Mouse (Mus musculus) liver, adult 2 months (tissue): ENCODE measurements around the gene Hrh2. TPM values are rescaled to one million over a fixed set of nuclear protein-coding genes. Genes with fewer than 3 reads are reported as not detected.

Experiments used
- DNase-seq: peaks from one replicate; pipeline ENCODE4 v3.0.0-alpha.2; 2011; ENCODE audit warnings: low read depth, low spot score; ENCODE audit errors: extremely low read depth
- H3K27ac ChIP-seq: fragments of 200-500 bp; replicated peaks from 2 replicates; pipeline ENCODE4 v1.5.1; 2012; ENCODE audit warnings: low read depth, mild to moderate bottlenecking, control low read depth, inconsistent platforms, low read length; ENCODE audit not compliant: insufficient read depth
- H3K27me3 ChIP-seq: fragments of 200-500 bp; 2 replicates; pipeline ENCODE4 v1.6.1; 2012; ENCODE audit warnings: mild to moderate bottlenecking, moderate library complexity, low read length, inconsistent platforms; ENCODE audit not compliant: control insufficient read depth, insufficient read depth
- H3K36me3 ChIP-seq: fragments of 200-500 bp; 2 replicates; pipeline ENCODE4 v1.6.1; 2012; ENCODE audit warnings: low read length, inconsistent platforms; ENCODE audit not compliant: control insufficient read depth, insufficient read depth
- H3K4me1 ChIP-seq: fragments of 200-500 bp; 2 replicates; pipeline ENCODE4 v1.6.1; 2011; ENCODE audit warnings: low read length; ENCODE audit not compliant: control insufficient read depth, insufficient read depth
- H3K4me3 ChIP-seq: fragments of 200-500 bp; 2 replicates; pipeline ENCODE4 v1.5.1; 2011; ENCODE audit warnings: low read depth, mild to moderate bottlenecking, control low read depth, low read length, moderate library complexity; ENCODE audit not compliant: insufficient read depth
- H3K79me2 ChIP-seq: fragments of 200-500 bp; 2 replicates; pipeline ENCODE4 v1.6.1; 2012; ENCODE audit warnings: inconsistent platforms, mild to moderate bottlenecking, low read length, moderate library complexity; ENCODE audit not compliant: control insufficient read depth, insufficient read depth
- H3K9ac ChIP-seq: fragments of 200-500 bp; 2 replicates; pipeline ENCODE4 v1.6.1; 2012; ENCODE audit warnings: low read depth, mild to moderate bottlenecking, control low read depth, inconsistent platforms, low read length
- CTCF ChIP-seq: fragments of 200-500 bp; IDR thresholded peaks from 2 replicates; pipeline ENCODE4 v1.5.1; 2011; ENCODE audit warnings: low read depth, low read length, control low read depth
- POLR2A ChIP-seq: fragments of 200-500 bp; IDR thresholded peaks from 2 replicates; pipeline ENCODE4 v1.6.1; 2011; ENCODE audit warnings: low read length, control low read depth; ENCODE audit not compliant: insufficient read depth; ENCODE audit errors: extremely low read depth
- WGBS: fragments of 180-500 bp; shearing (Covaris S2); methylation state at CpG from one replicate; pipeline ENCODE4 v1.1.7; 2018; 5-methylcytosine and 5-hydroxymethylcytosine counted together
- polyA plus RNA-seq: library from polyadenylated mRNA; depleted of rRNA; stranded (reverse); fragments of >200 nt; gene quantifications from 2 replicates; pipeline ENCODE4 v1.2.3, GENCODE M21; 2012
- total RNA-seq: library from RNA; depleted of rRNA; stranded (reverse); fragments of >200 nt; gene quantifications from 2 replicates; pipeline ENCODE4 v1.2.3, GENCODE M21; 2014

The Hrh2 gene
- total and polyA plus RNA-seq, 2 experiments, result 0.09 to 0.24 TPM

GRCm38 (mm10) chr13:54269087-54269486, 77.2 kb downstream of the Hrh2 start:
- DNase-seq, result no peak
- Histone ChIP-seq H3K4me1 (no peaks in the 10 kb centered on the region), H3K27ac (no peak overlapping the region), H3K36me3 (no peaks in the 10 kb centered on the region), H3K79me2 (no peaks in the 10 kb centered on the region), H3K4me3 (no peak overlapping the region), H3K27me3 (no peaks in the 10 kb centered on the region), H3K9ac (no peak overlapping the region)
- WGBS, result 80% methylated on average over 3 of the region's 3 CpGs
- TF ChIP-seq POLR2A (no peak), CTCF (no peak)

GRCm38 (mm10) chr13:54269628-54270027, 77.7 kb downstream of the Hrh2 start:
- no peak overlapping the region for H3K27ac ChIP-seq
- H3K4me3 ChIP-seq, result no peak overlapping the region
- no peaks in the 10 kb centered on the region for H3K36me3 ChIP-seq
- H3K27me3 ChIP-seq, result no peaks in the 10 kb centered on the region
- no peak for DNase-seq
- no peaks in the 10 kb centered on the region for H3K4me1 ChIP-seq
- WGBS, result 74% methylated on average over 8 of the region's 8 CpGs
- TF ChIP-seq POLR2A (no peak), CTCF (no peak)
- no peaks in the 10 kb centered on the region for H3K79me2 ChIP-seq
- H3K9ac ChIP-seq, result no peak overlapping the region

- H3K4me1 ChIP-seq, result no peaks in the 10 kb centered on the region
- no peak overlapping the region for H3K9ac ChIP-seq
- DNase-seq, result no peak
- H3K36me3 ChIP-seq, result no peaks in the 10 kb centered on the region
- TF ChIP-seq CTCF, result no peak
- TF ChIP-seq POLR2A, result no peak
- no peak overlapping the region for H3K4me3 ChIP-seq
- 90% methylated on average over 7 of the region's 7 CpGs for WGBS
- H3K79me2 ChIP-seq, result no peaks in the 10 kb centered on the region
- no peak overlapping the region for H3K27ac ChIP-seq
- no peaks in the 10 kb centered on the region for H3K27me3 ChIP-seq
Measured at GRCm38 (mm10) chr13:54272076-54272475, 80.1 kb downstream of the Hrh2 start.

DNA sequence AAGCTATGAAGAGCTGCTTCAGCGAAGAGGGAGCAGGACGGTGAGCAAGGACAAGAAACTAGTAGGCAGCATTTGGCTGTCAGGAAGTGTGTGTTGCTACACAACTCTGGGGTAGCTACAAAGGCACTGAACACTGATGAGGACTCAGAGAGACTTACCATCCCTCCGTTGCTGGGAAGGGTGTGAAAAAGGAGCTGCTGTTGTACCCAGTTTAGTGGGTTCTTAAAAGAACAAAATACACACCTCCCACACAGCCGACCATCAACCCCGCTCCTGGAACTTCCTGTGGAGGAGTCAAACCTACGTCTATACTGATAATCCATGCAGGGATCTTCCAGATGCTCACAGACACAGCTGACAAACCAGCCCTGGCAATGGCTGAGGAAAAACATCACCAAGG, 85.5 kb downstream of the Hrh2 start:
- Histone ChIP-seq H3K4me3 (no peak overlapping the region), H3K27ac (no peak overlapping the region), H3K9ac (no peak overlapping the region), H3K79me2 (no peaks in the 10 kb centered on the region), H3K4me1 (no peaks in the 10 kb centered on the region), H3K36me3 (no peaks in the 10 kb centered on the region), H3K27me3 (no peaks in the 10 kb centered on the region; the same call in 1 of the 2 replicates)
- 90% methylated on average over 6 of the region's 6 CpGs for WGBS
- no peak for TF ChIP-seq POLR2A
- no peak for TF ChIP-seq CTCF
- no peak for DNase-seq

GRCm38 (mm10) chr13:54280366-54280765, 88.4 kb downstream of the Hrh2 start:
- Histone ChIP-seq H3K4me3 (no peak overlapping the region), H3K36me3 (no peaks in the 10 kb centered on the region), H3K27me3 (no peaks in the 10 kb centered on the region; the same call in 1 of the 2 replicates), H3K27ac (no peak overlapping the region), H3K4me1 (no peaks in the 10 kb centered on the region), H3K9ac (no peak overlapping the region), H3K79me2 (no peaks in the 10 kb centered on the region)
- TF ChIP-seq CTCF, result no peak
- TF ChIP-seq POLR2A, result no peak
- WGBS, result 86% methylated on average over 7 of the region's 7 CpGs
- no peak for DNase-seq

DNA sequence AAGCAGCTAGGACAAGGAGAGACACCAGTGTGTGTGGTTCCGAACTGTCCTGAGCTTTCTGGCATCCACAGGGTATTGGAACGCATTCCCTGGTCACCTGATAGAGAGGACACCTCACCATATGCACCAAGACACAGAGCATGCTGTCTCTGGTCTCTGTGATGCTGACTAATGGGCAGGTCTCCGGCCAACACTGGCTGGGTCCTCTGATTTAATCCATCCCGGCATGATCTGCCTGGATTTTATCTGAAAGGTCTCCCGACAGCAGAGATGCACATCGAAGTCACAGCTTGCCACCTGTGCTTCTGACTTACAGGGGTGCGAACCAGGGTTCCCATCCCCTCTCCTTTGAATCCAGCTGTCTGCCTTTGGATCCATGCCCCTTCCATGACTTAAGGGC, 89.2 kb downstream of the Hrh2 start:
- Histone ChIP-seq H3K4me3 (no peak overlapping the region), H3K27me3 (no peaks in the 10 kb centered on the region; the same call in 1 of the 2 replicates), H3K9ac (no peak overlapping the region), H3K27ac (no peak overlapping the region), H3K79me2 (no peaks in the 10 kb centered on the region), H3K4me1 (no peaks in the 10 kb centered on the region), H3K36me3 (no peaks in the 10 kb centered on the region)
- TF ChIP-seq POLR2A (no peak), CTCF (no peak)
- 68% methylated on average over 7 of the region's 7 CpGs for WGBS
- DNase-seq, result no peak
